Mouse (Mus musculus) hindbrain, embryonic 16.5 days (tissue): Measurements from ENCODE around the gene Zfyve21. TPM values are rescaled to one million over a fixed set of nuclear protein-coding genes. Genes with fewer than 3 reads are reported as not detected.

Experiments used
- ATAC-seq: fragments of 200-750 bp; cut with Nextera tagmentation; 2 replicates; pipeline ENCODE4 v1.8.0; 2017; ENCODE audit warnings: moderate TSS enrichment, moderate library complexity
- H3K27ac ChIP-seq: fragments of 300-500 bp; sonication (generic); 2 replicates; pipeline ENCODE4 v1.5.1; 2014; ENCODE audit warnings: low read depth, mild to moderate bottlenecking, control low read depth, low read length, moderate library complexity
- H3K27me3 ChIP-seq: fragments of 300-500 bp; sonication (generic); replicated peaks from 2 replicates; pipeline ENCODE4 v1.6.1; 2014; ENCODE audit warnings: low read length; ENCODE audit not compliant: control insufficient read depth, insufficient read depth
- H3K36me3 ChIP-seq: fragments of 300-500 bp; sonication (generic); 2 replicates; pipeline ENCODE4 v1.6.1; 2014; ENCODE audit warnings: mild to moderate bottlenecking, low read length, moderate library complexity, mixed read lengths; ENCODE audit not compliant: control insufficient read depth, insufficient read depth
- H3K4me1 ChIP-seq: fragments of 300-500 bp; sonication (generic); 2 replicates; pipeline ENCODE4 v1.6.1; 2014; ENCODE audit warnings: low read depth, low read length; ENCODE audit not compliant: control insufficient read depth, insufficient read depth
- H3K4me2 ChIP-seq: fragments of 300-500 bp; sonication (generic); 2 replicates; pipeline ENCODE4 v1.6.1; 2014; ENCODE audit warnings: mild to moderate bottlenecking, low read length, control low read depth, moderate library complexity
- H3K4me3 ChIP-seq: fragments of 300-500 bp; sonication (generic); 2 replicates; pipeline ENCODE4 v1.5.1; 2014; ENCODE audit warnings: mild to moderate bottlenecking, low read length, control low read depth, moderate library complexity
- H3K9ac ChIP-seq: fragments of 300-500 bp; sonication (generic); 2 replicates; pipeline ENCODE4 v1.6.1; 2014; ENCODE audit warnings: low read depth, mild to moderate bottlenecking, control low read depth, low read length, moderate library complexity
- H3K9me3 ChIP-seq: fragments of 300-500 bp; sonication (generic); 2 replicates; pipeline ENCODE4 v1.6.1; 2014; ENCODE audit warnings: mild to moderate bottlenecking, low read length, moderate library complexity; ENCODE audit not compliant: control insufficient read depth
- WGBS: fragments of 180-500 bp; shearing (Covaris S2); extraction: QIAGEN DNeasy Blood & Tissue Kit; methylation state at CpG from one replicate; pipeline ENCODE4 v1.1.7; 2014; 5-methylcytosine and 5-hydroxymethylcytosine counted together
- polyA plus RNA-seq: library from polyadenylated mRNA; unstranded; fragments of >200 nt; fragmentation: Nextera tagmentation; extraction: Ambion mirVana; gene quantifications from 2 replicates; pipeline ENCODE4 v1.2.1, GENCODE M21; 2015

The Zfyve21 gene
- polyA plus RNA-seq, 1 experiment from 2014 or later: 46.9 TPM

- no peaks in the 10 kb centered on the region for H3K9me3 ChIP-seq
- no peak for ATAC-seq
- peaks cover 1% of the 10 kb centered on the region; the same call in 1 of the 2 replicates for H3K36me3 ChIP-seq
- no peaks in the 10 kb centered on the region for H3K27me3 ChIP-seq
- peak overlapping the region; percentile 39 for H3K9ac ChIP-seq
- H3K4me3 ChIP-seq: peak overlapping the region; percentile 53
- H3K4me2 ChIP-seq: peak overlapping the region; percentile 64
- no peak overlapping the region for H3K27ac ChIP-seq
- peaks cover 26% of the 10 kb centered on the region for H3K4me1 ChIP-seq
- 5% methylated on average over 27 of the region's 27 CpGs for WGBS
Measured at GRCm38 (mm10) chr12:111813111-111813765, 732 bp upstream of the Zfyve21 start.

DNA sequence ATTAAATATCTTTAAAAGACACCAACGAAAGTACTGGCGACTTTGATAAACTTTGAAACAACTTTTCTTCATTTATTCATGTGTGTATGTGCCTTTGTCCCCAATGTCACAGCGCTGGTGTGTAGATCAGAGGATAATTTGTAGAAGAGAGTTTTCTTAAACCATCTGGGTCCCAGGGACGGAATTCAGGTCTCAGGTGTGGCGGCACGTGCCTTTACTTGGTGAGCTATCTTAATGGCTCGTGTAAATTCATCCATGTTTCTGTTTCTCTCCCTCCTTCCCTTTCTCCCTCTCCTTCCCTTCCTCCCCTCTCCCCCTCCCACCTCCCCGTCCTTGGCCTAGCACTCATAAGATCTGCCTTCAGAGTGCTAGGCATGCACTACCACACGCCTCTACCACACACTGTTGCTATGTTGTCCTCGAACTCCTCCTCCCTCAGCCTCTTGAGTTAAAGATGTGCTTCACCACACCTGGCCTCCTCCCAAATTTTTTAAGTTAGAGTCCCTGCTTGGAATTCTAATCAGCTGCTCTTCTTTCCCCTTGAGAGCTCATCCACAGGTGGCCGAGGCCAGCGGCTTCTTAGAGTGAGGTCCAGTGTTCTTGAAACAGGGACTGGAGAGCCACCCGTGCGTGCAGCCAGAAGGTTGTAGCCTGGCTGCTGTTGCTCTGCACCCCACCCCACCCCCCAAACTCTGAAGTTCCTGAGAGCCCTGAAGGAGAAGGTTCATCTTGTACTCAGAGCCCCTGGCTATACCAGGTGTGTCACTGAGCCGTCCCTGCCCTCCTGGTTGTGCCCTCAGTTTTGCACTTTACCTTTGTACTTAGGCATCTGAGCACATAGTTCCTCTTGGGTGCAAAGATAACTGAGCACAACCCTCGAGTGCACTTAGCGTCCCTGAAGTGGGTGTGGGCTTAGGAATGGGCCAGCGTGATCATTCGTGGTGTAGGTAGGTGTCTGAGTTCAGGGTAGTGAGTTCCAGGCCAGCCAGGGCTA, 1.1 kb downstream of the Zfyve21 start:
- peak overlapping the region; percentile 25 for H3K27ac ChIP-seq
- H3K9me3 ChIP-seq: no peaks in the 10 kb centered on the region
- no peak for ATAC-seq
- peak overlapping the region; percentile 77 for H3K4me3 ChIP-seq
- H3K4me1 ChIP-seq: peaks cover 22% of the 10 kb centered on the region
- H3K4me2 ChIP-seq: peak overlapping the region; percentile 93
- no peaks in the 10 kb centered on the region for H3K27me3 ChIP-seq
- 32% methylated on average over 19 of the region's 19 CpGs for WGBS
- H3K36me3 ChIP-seq: no peaks in the 10 kb centered on the region
- H3K9ac ChIP-seq: peak overlapping the region; percentile 77

DNA sequence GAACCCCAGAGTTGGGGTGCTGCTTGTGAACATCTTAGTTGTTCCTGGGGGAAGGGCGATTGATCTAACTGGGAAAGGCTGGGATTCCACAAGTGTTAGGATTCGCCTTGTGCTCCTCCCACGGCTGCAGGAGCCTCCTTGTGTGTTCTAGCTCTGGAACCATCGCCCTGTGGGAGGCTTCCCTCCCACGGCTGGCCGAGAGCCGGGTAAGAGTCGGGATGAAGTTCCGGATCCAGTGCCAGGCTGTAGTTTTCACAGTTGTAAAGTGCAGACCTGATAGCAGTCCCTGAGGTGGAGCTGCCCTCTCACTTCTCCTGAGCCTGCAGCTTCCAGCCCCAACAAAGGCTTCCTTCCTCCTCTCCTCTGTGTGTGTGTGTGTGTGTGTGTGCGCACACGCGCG, 2.6 kb downstream of the Zfyve21 start:
- Histone ChIP-seq H3K9me3 (no peaks in the 10 kb centered on the region), H3K9ac (no peak overlapping the region), H3K27ac (no peak overlapping the region), H3K27me3 (no peaks in the 10 kb centered on the region), H3K4me1 (peaks cover 22% of the 10 kb centered on the region), H3K4me3 (no peak overlapping the region), H3K36me3 (no peaks in the 10 kb centered on the region), H3K4me2 (peak overlapping the region; percentile 22)
- WGBS: 51% methylated on average over 13 of the region's 13 CpGs
- no peak for ATAC-seq

DNA sequence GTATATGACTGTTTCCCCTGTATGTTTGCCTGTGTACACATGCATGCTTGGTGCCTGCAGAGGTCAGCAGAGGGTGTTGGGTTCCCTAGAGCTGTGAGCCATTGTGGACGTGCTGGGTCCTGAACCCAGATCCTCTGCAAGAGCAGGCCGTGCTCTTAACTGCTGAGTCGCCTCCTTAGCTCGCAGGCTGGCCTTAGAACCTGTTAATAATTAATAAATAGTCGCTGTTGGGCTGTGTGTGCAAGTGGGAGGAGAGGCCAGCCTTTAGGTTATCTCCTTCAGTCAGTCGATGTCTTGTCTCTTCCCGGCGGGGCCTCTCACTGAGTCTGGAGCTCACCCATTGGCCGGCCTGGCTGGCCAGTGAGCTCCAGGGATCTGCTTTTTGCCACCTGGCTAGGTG, 3.0 kb downstream of the Zfyve21 start:
- no peak overlapping the region for H3K4me2 ChIP-seq

DNA sequence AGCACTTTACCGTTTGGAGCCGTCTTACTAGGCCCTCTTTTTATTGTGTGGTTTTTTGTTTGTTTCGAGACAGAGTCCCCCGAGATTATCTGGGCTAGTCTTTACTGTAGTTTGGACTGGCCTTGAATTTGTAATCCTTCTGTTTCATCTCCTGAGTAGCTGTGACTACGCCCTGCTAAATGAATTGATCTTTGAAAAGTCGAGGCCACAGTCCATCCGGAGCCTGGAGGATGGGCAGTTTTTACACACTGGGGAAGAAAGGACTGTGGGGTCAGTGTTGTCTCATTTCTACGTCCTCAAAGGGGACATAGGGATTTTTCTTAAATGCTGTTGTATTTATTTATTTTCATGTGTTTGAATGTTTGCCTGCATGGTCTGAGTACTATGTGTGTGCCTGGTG, 4.0 kb downstream of the Zfyve21 start:
- Histone ChIP-seq H3K27me3 (no peaks in the 10 kb centered on the region), H3K4me1 (peaks cover 20% of the 10 kb centered on the region), H3K4me2 (no peak overlapping the region), H3K36me3 (no peaks in the 10 kb centered on the region), H3K9me3 (no peaks in the 10 kb centered on the region), H3K9ac (no peak overlapping the region), H3K4me3 (no peak overlapping the region), H3K27ac (no peak overlapping the region)
- 87% methylated on average over 8 of the region's 8 CpGs for WGBS
- ATAC-seq: no peak

More for the DNA sequence above, 3.0 kb downstream of the Zfyve21 start:
- Histone ChIP-seq H3K27ac (no peak overlapping the region), H3K4me3 (no peak overlapping the region), H3K36me3 (no peaks in the 10 kb centered on the region), H3K27me3 (no peaks in the 10 kb centered on the region), H3K9me3 (no peaks in the 10 kb centered on the region), H3K9ac (no peak overlapping the region), H3K4me1 (peaks cover 22% of the 10 kb centered on the region)
- ATAC-seq: no peak
- WGBS: 61% methylated on average over 9 of the region's 9 CpGs

GRCm38 (mm10) chr12:111819936-111820335, 6.0 kb downstream of the Zfyve21 start:
- no peak overlapping the region; the same call in 1 of the 2 replicates for H3K9ac ChIP-seq
- H3K27me3 ChIP-seq: no peaks in the 10 kb centered on the region
- no peak overlapping the region for H3K4me3 ChIP-seq
- ATAC-seq: no peak
- no peak overlapping the region for H3K4me2 ChIP-seq
- no peak overlapping the region for H3K27ac ChIP-seq
- peaks cover 4% of the 10 kb centered on the region; the same call in 1 of the 2 replicates for H3K36me3 ChIP-seq
- 77% methylated on average over 8 of the region's 8 CpGs for WGBS
- H3K4me1 ChIP-seq: peaks cover 10% of the 10 kb centered on the region
- no peaks in the 10 kb centered on the region for H3K9me3 ChIP-seq

GRCm38 (mm10) chr12:111820708-111821107, 6.7 kb downstream of the Zfyve21 start:
- H3K9me3 ChIP-seq: no peaks in the 10 kb centered on the region
- no peak overlapping the region for H3K27ac ChIP-seq
- H3K27me3 ChIP-seq: no peaks in the 10 kb centered on the region
- no peak overlapping the region for H3K4me3 ChIP-seq
- H3K9ac ChIP-seq: no peak overlapping the region
- no peak overlapping the region for H3K4me2 ChIP-seq
- no peak for ATAC-seq
- 93% methylated on average over 7 of the region's 7 CpGs for WGBS
- H3K4me1 ChIP-seq: peaks cover 6% of the 10 kb centered on the region
- peaks cover 8% of the 10 kb centered on the region for H3K36me3 ChIP-seq

- H3K4me2 ChIP-seq: no peak overlapping the region
Measured at GRCm38 (mm10) chr12:111821931-111822330, 8.0 kb downstream of the Zfyve21 start.

GRCm38 (mm10) chr12:111827556-111827955, 13.6 kb downstream of the Zfyve21 start:
- H3K27me3 ChIP-seq: no peaks in the 10 kb centered on the region
- H3K9ac ChIP-seq: no peak overlapping the region
- H3K9me3 ChIP-seq: no peaks in the 10 kb centered on the region
- WGBS: 88% methylated on average over 12 of the region's 12 CpGs
- H3K27ac ChIP-seq: no peak overlapping the region
- H3K4me1 ChIP-seq: no peaks in the 10 kb centered on the region
- no peak overlapping the region for H3K4me3 ChIP-seq
- H3K4me2 ChIP-seq: no peak overlapping the region
- ATAC-seq: no peak
- peaks cover 51% of the 10 kb centered on the region for H3K36me3 ChIP-seq

More at GRCm38 (mm10) chr12:111821931-111822330, 8.0 kb downstream of the Zfyve21 start:
- no peak overlapping the region for H3K9ac ChIP-seq
- no peaks in the 10 kb centered on the region; the same call in 1 of the 2 replicates for H3K4me1 ChIP-seq
- H3K9me3 ChIP-seq: no peaks in the 10 kb centered on the region
- no peaks in the 10 kb centered on the region for H3K27me3 ChIP-seq
- ATAC-seq: no peak
- no peak overlapping the region for H3K4me3 ChIP-seq
- H3K27ac ChIP-seq: no peak overlapping the region
- H3K36me3 ChIP-seq: peaks cover 12% of the 10 kb centered on the region
- WGBS: 61% methylated on average over 4 of the region's 4 CpGs
